In the genomic region with DNA sequence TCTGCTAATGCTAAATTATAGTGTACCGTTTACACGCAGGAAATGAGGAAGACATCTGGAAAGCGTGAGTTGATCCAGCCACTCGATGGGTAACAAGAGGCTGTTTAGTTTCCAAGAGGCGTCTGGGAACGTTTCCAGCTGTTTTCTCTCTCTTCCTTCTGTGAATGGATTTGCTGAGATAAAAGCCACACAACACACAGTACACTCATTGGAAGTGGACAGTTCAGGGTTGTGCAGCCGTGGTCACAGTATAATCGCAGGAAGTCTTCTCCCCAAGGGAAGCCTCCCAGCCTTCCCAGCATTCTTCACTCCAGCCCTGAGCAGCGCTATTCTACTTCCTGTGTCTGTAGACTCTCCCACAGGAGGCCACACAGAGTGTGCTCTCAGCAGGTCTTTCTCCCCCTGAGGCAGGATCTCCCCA, we compare ENCODE assay signal across 8 mouse cellular contexts. TPM values are rescaled to one million over a fixed set of nuclear protein-coding genes. Genes with fewer than 3 reads are reported as not detected.
DNase-seq lines count a peak whose midpoint lies in the region; ATAC-seq and TF ChIP-seq lines count a peak whose summit lies in the region.

No protein-coding gene starts in this region.

- peak overlapping the region; percentile 85 for H3K27ac ChIP-seq in gastrocnemius, adult 2 months
- H3K27ac ChIP-seq in hindbrain, embryonic 15.5 days (replicated peaks), result peak overlapping the region; percentile 48
- peak overlapping the region; percentile 55; the same call in 1 of the 2 replicates for H3K27ac ChIP-seq in limb, embryonic 11.5 days (replicated peaks; ENCODE audit: low read depth, low read length)

- no peak overlapping the region for H3K9ac ChIP-seq in hindbrain, embryonic 15.5 days
- no peak overlapping the region for H3K9ac ChIP-seq in limb, embryonic 11.5 days (ENCODE audit: low read length)

- 65% methylated on average over 9 of the region's 9 CpGs for WGBS in hindbrain, embryonic 15.5 days
- 40% methylated on average over 9 of the region's 9 CpGs for WGBS in limb, embryonic 11.5 days

- no peak overlapping the region for H3K4me2 ChIP-seq in hindbrain, embryonic 15.5 days
- H3K4me2 ChIP-seq in limb, embryonic 11.5 days (ENCODE audit: low read depth, severe bottlenecking), result no peak overlapping the region

- intact Hi-C loops in left cerebral cortex, postnatal 14 days (cut with DNase I), result no loop called here
- intact Hi-C loops in gastrocnemius, adult 2 months (cut with DNase I), result no loop called here

- no peaks in the 10 kb centered on the region for H3K9me3 ChIP-seq in hindbrain, embryonic 15.5 days
- H3K9me3 ChIP-seq in limb, embryonic 11.5 days (ENCODE audit: control insufficient read depth, low read length), result no peaks in the 10 kb centered on the region

- TF ChIP-seq CTCF in gastrocnemius, adult 2 months (IDR thresholded peaks at IDR 0.05), result no peak

- peaks cover 7% of the 10 kb centered on the region; the same call in 1 of the 2 replicates for H3K36me3 ChIP-seq in hindbrain, embryonic 15.5 days
- peaks cover 2% of the 10 kb centered on the region; the same call in 1 of the 2 replicates for H3K36me3 ChIP-seq in limb, embryonic 11.5 days (ENCODE audit: control insufficient read depth, insufficient read depth, low read length)

- DNase-seq in left cerebral cortex, postnatal 14 days (ENCODE audit: low spot score in 2 of 2), result peak; percentile 51 to 65
- DNase-seq in left cerebral cortex, adult 11 months (ENCODE audit: low spot score), result no peak
- peak; percentile 64 for DNase-seq in gastrocnemius, adult 2 months
- DNase-seq in limb, embryonic 11.5 days (ENCODE audit: low spot score), result no peak
- DNase-seq in neural tube, embryonic 10.5 days (ENCODE audit: extremely low spot score, low spot score), result peak; percentile 19
- no peak for DNase-seq in cerebellum, postnatal 4 days (ENCODE audit: low spot score in 2 of 2)

- ATAC-seq in hindbrain, embryonic 15.5 days (ENCODE audit: low FRiP score, low read depth), result peak; percentile 72; the same call in 1 of the 2 replicates
- ATAC-seq in limb, embryonic 11.5 days (ENCODE audit: insufficient number of reproducible peaks, low FRiP score, low TSS enrichment, low read depth), result no peak
- ATAC-seq in cerebellum, adult (ENCODE audit: insufficient number of reproducible peaks, low FRiP score, low TSS enrichment), result no peak

- H3K27me3 ChIP-seq in hindbrain, embryonic 15.5 days, result no peaks in the 10 kb centered on the region
- no peaks in the 10 kb centered on the region for H3K27me3 ChIP-seq in limb, embryonic 11.5 days (ENCODE audit: control insufficient read depth, insufficient read depth, low read length)

- no peaks in the 10 kb centered on the region; the same call in 1 of the 2 replicates for H3K4me1 ChIP-seq in hindbrain, embryonic 15.5 days (replicated peaks)
- peaks cover 6% of the 10 kb centered on the region; the same call in 1 of the 2 replicates for H3K4me1 ChIP-seq in limb, embryonic 11.5 days (ENCODE audit: control insufficient read depth, insufficient read depth, low read length)

- peak overlapping the region; percentile 44 for H3K4me3 ChIP-seq in gastrocnemius, adult 2 months
- H3K4me3 ChIP-seq in hindbrain, embryonic 15.5 days, result no peak overlapping the region
- H3K4me3 ChIP-seq in limb, embryonic 11.5 days (ENCODE audit: low read depth, low read length), result no peak overlapping the region

RNA-seq across cellular contexts. Expression of gene Tango6, which starts 22.0 kb away (rescaled TPM):
- 1 to 10 TPM; 5.9 to 6.4 TPM for total RNA-seq in left cerebral cortex, postnatal 14 days (2021)
- total RNA-seq in gastrocnemius, adult 2 months (2021), result 10 to 100 TPM; 12.2 to 12.7 TPM
- 6.3 and 6.5 TPM in 2 replicates for polyA plus RNA-seq in hindbrain, embryonic 15.5 days (2015; fragmentation: Nextera tagmentation; extraction: Ambion mirVana)
- polyA plus RNA-seq in limb, embryonic 11.5 days (2014; fragmentation: Nextera tagmentation; extraction: Ambion mirVana), result 10.0 and 10.5 TPM in 2 replicates

Comparison
In these comparisons a context has a peak if more than half of its experiments do, and no peak if none do; other contexts are left out.
1. DNase-seq: peak in left cerebral cortex, postnatal 14 days (2 of 2), gastrocnemius, adult 2 months (single experiment) and neural tube, embryonic 10.5 days (single experiment); none in left cerebral cortex, adult 11 months (single experiment), limb, embryonic 11.5 days (single experiment) and cerebellum, postnatal 4 days (0 of 2).
2. Peak in every context shown above with its lines, with median percentiles within 50 percentile points of each other: H3K27ac ChIP-seq.